Mouse (Mus musculus) lung, postnatal 25 days (tissue): ENCODE measurements around the gene Tubg2.
"Not testable (repeated sequence)": the region's sequence is repeated elsewhere in the genome, so short reads cannot be mapped to it uniquely, and the experiment has no call there.

Source experiments
- DNase-seq: peaks from one replicate; pipeline ENCODE4 v3.0.0; 2022; ENCODE audit warnings: low spot score

Tubg2 gene

GRCm38 (mm10) chr11:101155728-101156371 is at the start of gene Tubg2:
Gene Tubg2 (plus strand): TSS chr11:101155907.
- DNase-seq, result peak; percentile 35

DNA sequence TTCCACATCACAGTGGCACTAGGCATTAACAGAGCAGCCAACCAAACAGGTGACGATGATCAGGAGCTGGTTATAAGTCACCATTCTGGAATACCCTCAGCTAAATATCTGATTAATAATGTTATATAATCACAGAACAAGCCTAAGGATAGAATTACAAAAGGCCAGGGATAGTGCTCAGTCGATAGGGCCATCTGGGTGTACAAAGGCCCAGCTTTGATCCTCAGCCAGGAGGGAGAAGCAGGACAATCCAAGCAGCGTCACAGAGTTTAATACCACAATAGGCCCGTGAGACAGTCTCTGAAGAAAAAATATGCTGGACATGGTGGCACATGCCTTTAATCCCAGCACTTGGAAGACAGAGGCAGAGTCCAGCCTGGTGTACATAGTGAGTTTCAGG is 46.4 kb upstream of the Tubg2 start:
- no peak for DNase-seq

DNA sequence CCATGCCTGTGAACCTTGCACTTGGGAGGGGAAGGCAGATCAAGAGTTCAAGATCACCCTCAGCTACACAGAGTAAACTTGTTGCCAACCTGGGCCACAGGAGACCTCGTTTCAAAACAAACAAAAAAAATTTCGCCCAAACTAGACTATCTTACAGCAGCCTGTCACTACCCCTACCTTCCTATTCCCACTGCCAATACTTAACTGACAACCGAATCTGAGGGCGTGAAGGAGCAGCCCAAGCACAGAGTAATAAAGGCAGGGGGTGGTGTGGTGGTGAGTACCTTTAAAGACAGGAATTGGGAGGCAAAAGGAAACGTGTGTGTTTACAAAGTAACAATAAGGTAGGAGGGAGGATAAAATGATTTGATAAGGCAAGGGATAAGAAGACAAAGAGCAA is 45.0 kb upstream of the Tubg2 start:
- no peak for DNase-seq

GRCm38 (mm10) chr11:101111178-101111577 is 44.5 kb upstream of the Tubg2 start:
- no peak for DNase-seq

- DNase-seq, result no peak
These were observed 43.5 kb upstream of the Tubg2 start for GRCm38 (mm10) chr11:101112186-101112585.

DNA sequence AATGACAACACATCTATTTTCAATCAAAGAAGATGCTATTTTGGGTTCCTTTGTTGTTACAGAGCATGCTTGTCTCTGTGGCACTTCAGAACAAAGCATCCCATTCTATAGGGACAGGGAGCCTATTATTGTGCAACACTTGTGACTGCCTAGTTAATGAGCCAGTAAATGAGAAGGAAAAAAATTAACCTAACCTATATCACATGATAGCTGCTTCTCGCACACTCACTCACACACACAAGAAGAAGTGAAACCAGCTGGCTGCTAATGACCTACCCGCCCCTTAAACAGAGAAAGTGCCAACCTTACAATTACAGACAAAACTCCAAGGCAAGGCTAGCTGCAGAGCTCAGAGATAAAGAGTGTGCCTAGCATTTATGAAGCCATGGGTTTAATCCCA is 40.1 kb upstream of the Tubg2 start:
- no peak for DNase-seq

DNA sequence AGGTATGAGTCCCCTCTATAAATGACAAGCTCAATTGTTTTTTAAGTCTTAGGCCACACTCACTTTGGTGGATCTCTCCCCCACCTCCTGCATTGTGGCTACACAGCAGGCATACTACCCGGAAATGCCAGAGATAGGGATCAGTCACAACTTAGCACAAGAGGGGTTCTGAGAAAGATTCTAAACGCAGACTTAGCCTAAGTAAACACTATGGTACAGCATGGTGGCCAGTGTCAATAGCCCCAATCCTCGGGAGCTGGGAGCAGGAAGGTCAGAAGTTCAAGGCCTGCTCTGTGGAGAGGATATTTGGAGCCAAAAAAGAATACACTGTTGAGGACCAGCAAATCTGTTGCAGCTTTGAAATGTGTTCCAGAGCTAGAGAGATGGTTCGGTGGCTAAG is 37.6 kb upstream of the Tubg2 start:
- no peak for DNase-seq

GRCm38 (mm10) chr11:101119131-101119760 is 36.5 kb upstream of the Tubg2 start:
- DNase-seq, result no peak

- peak; percentile 99 for DNase-seq
These were observed 35.8 kb upstream of the Tubg2 start, which contains the start of the genes Retreg3 and Tubg1 for GRCm38 (mm10) chr11:101119761-101120544. Gene Retreg3 (minus strand): TSS chr11:101119893. Gene Tubg1 (plus strand): TSS chr11:101119938.

DNA sequence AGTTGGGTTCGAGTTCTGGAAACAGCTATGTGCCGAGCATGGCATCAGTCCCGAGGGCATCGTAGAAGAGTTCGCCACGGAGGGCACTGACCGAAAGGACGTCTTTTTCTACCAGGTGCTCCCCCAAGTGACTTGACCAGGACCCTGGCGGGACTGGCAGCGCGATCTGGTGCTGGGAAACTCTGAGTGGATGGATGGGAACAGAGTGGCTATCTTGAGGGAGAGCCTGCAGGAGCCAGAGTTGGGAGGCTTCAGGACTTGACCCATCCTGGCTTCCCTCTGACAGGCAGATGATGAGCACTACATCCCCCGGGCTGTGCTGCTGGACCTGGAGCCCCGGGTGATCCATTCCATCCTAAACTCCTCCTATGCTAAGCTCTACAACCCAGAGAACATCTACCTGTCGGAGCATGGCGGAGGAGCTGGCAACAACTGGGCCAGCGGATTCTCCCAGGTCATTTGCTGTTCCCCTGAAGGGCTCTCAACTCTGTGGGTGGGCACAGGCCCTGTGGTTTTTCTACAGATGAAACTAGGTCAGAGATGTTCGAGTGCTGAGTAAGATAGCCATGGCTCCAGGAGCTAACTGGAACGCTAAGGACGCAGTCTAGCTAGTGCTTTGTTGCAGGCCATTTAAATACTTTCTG is 35.0 kb upstream of the Tubg2 start:
- DNase-seq, result no peak

GRCm38 (mm10) chr11:101124494-101124893 is 31.2 kb upstream of the Tubg2 start:
- not testable (repeated sequence) for DNase-seq

- not testable (repeated sequence) for DNase-seq
These were observed 30.7 kb upstream of the Tubg2 start for GRCm38 (mm10) chr11:101125008-101125407.

GRCm38 (mm10) chr11:101127075-101127474 is 28.6 kb upstream of the Tubg2 start:
- DNase-seq, result no peak

GRCm38 (mm10) chr11:101128996-101129577 is 26.6 kb upstream of the Tubg2 start:
- no peak for DNase-seq

GRCm38 (mm10) chr11:101130056-101130756 is 25.5 kb upstream of the Tubg2 start:
- DNase-seq, result no peak

GRCm38 (mm10) chr11:101131187-101131586 is 24.5 kb upstream of the Tubg2 start:
- no peak for DNase-seq

GRCm38 (mm10) chr11:101131701-101132100 is 24.0 kb upstream of the Tubg2 start:
- DNase-seq, result no peak

- no peak for DNase-seq
These were observed 22.7 kb upstream of the Tubg2 start for GRCm38 (mm10) chr11:101133037-101133436.

- DNase-seq, result no peak
These were observed 21.4 kb upstream of the Tubg2 start for GRCm38 (mm10) chr11:101134217-101134865.

- no peak for DNase-seq
These were observed 18.7 kb upstream of the Tubg2 start for GRCm38 (mm10) chr11:101137000-101137399.
